In genomic region chr10:120112507-120113396, GRCm38 (mm10) we compare ENCODE assay signal across 8 mouse cellular contexts. TPM values are rescaled to one million over a fixed set of nuclear protein-coding genes. Genes with fewer than 3 reads are reported as not detected.
DNase-seq lines count a peak whose midpoint lies in the region; ATAC-seq and TF ChIP-seq lines count a peak whose summit lies in the region.

Gene Helb (minus strand): TSS chr10:120112987.

- H3K36me3 ChIP-seq in hindbrain, postnatal 0 days (ENCODE audit: insufficient read depth, low read length) = no peaks in the 10 kb centered on the region

- peak within 1 kb of the TSS; percentile 67 for H3K9ac ChIP-seq in hindbrain, postnatal 0 days (replicated peaks; ENCODE audit: low read length)

- no peaks in the 10 kb centered on the region for H3K4me1 ChIP-seq in hindbrain, postnatal 0 days (ENCODE audit: insufficient read depth, low read length)

- peak within 1 kb of the TSS; percentile 95 for H3K4me3 ChIP-seq in gastrocnemius, adult 2 months
- H3K4me3 ChIP-seq in hindbrain, postnatal 0 days (ENCODE audit: low read length) = peak within 1 kb of the TSS; percentile 79
- peak within 1 kb of the TSS; percentile 64 for H3K4me3 ChIP-seq in left cerebral cortex, adult 2 months

- WGBS in hindbrain, postnatal 0 days = under 1% methylated on average over 55 of the region's 55 CpGs

- intact Hi-C loops in gastrocnemius, adult 2 months (cut with DNase I) = loop anchor here (5.0 kb wide), 1 partner anchor 95 kb away; no protein-coding TSS in a partner anchor
- intact Hi-C loops in left cerebral cortex, adult 2 months (cut with DNase I) = no loop called here

- peak; percentile 99 for DNase-seq in ZHBTc4 (ENCODE audit: low read depth, low spot score)
- peak; percentile 99 for DNase-seq in gastrocnemius, adult 2 months
- DNase-seq in hindbrain, postnatal 0 days (ENCODE audit: low spot score) = peak; percentile 95
- peak; percentile 93 to 94 for DNase-seq in left cerebral cortex, adult 2 months (ENCODE audit: extremely low spot score in 1 of 2, low spot score in 2 of 2)
- peak; percentile 94 to 95 for DNase-seq in right cerebral cortex, adult 2 months (ENCODE audit: low spot score in 2 of 2)
- DNase-seq in urinary bladder, postnatal 14 days (ENCODE audit: low spot score) = peak; percentile 98

- peak within 1 kb of the TSS; percentile 94 for H3K27ac ChIP-seq in gastrocnemius, adult 2 months
- H3K27ac ChIP-seq in hindbrain, postnatal 0 days = peak within 1 kb of the TSS; percentile 38
- peak within 1 kb of the TSS; percentile 81 for H3K27ac ChIP-seq in left cerebral cortex, adult 2 months

- H3K9me3 ChIP-seq in hindbrain, postnatal 0 days (ENCODE audit: low read length) = no peaks in the 10 kb centered on the region

- peak within 1 kb of the TSS; percentile 94 for H3K4me2 ChIP-seq in hindbrain, postnatal 0 days (ENCODE audit: low read depth, low read length)

- no peak for TF ChIP-seq CTCF in gastrocnemius, adult 2 months (IDR thresholded peaks at IDR 0.05)
- TF ChIP-seq CTCF in hindbrain, postnatal 0 days (IDR thresholded peaks at IDR 0.05; ENCODE audit: low read depth) = no peak
- no peak for TF ChIP-seq CTCF in left cerebral cortex, adult 2 months (IDR thresholded peaks at IDR 0.05)

- H3K27me3 ChIP-seq in hindbrain, postnatal 0 days (ENCODE audit: insufficient read depth, low read length) = no peaks in the 10 kb centered on the region

- ATAC-seq in common myeloid progenitor, adult 5-6 weeks (replicated peaks; ENCODE audit: low read depth, poor library complexity, severe bottlenecking) = peak; percentile 97
- peak; percentile 100 for ATAC-seq in hindbrain, postnatal 0 days
- ATAC-seq in megakaryocyte, adult 5-6 weeks (ENCODE audit: poor library complexity, severe bottlenecking) = peak; percentile 94

RNA-seq across cellular contexts. Expression of gene Helb, which starts in this region (rescaled TPM):
- total RNA-seq in common myeloid progenitor, adult 5-6 weeks (2017) = 33.2 and 33.8 TPM in 2 replicates
- 1 to 10 TPM; 6.6 to 7.1 TPM for total RNA-seq in gastrocnemius, adult 2 months (2021)
- 1.6 and 3.8 TPM in 2 replicates for total RNA-seq in hindbrain, postnatal 0 days (2014; rRNA removed)
- polyA plus RNA-seq in hindbrain, postnatal 0 days (2015; fragmentation: Nextera tagmentation; extraction: Ambion mirVana) = 2.1 and 2.2 TPM in 2 replicates
- total RNA-seq in left cerebral cortex, adult 2 months (2021) = 1 to 10 TPM; 3.7 to 3.9 TPM
- 16.4 and 17.0 TPM in 2 replicates for total RNA-seq in megakaryocyte, adult 5-6 weeks (2015)
- 32.7 and 33.9 TPM in 2 replicates for total RNA-seq in megakaryocyte, adult 5-6 weeks (2017)

Comparison
In these comparisons a context has a peak if more than half of its experiments do, and no peak if none do; other contexts are left out.
1. Peak in every context shown above with its lines: DNase-seq, ATAC-seq, H3K4me3 ChIP-seq and H3K27ac ChIP-seq.
2. H3K27ac ChIP-seq: peak in every context shown above with its lines; median percentile 94 in gastrocnemius, adult 2 months; 81 in left cerebral cortex, adult 2 months; 38 in hindbrain, postnatal 0 days.